Mouse (Mus musculus) G1E (cell line): ENCODE data around the gene Eif2d. TPM values are rescaled to one million over a fixed set of nuclear protein-coding genes. Genes with fewer than 3 reads are reported as not detected.

ENCODE experiments used
- ATAC-seq: 2 replicates; pipeline ENCODE4 v1.8.0; 2016; ENCODE audit warnings: mild to moderate bottlenecking; ENCODE audit not compliant: insufficient number of reproducible peaks, poor library complexity, low FRiP score, severe bottlenecking; ENCODE audit errors: extremely low read depth
- DNase-seq: peaks from one replicate; pipeline ENCODE4 v3.0.0; 2012; ENCODE audit warnings: low spot score
- H3K27me3 ChIP-seq: 2 replicates; pipeline ENCODE4 v1.6.1; 2012; ENCODE audit warnings: mild to moderate bottlenecking, low read length, inconsistent platforms; ENCODE audit not compliant: insufficient read depth
- H3K36me3 ChIP-seq: replicated peaks from 2 replicates; pipeline ENCODE3; 2012; ENCODE audit warnings: mild to moderate bottlenecking, inconsistent platforms
- H3K4me1 ChIP-seq: 2 replicates; pipeline ENCODE4 v1.6.1; 2012; ENCODE audit warnings: low read depth, low read length, inconsistent platforms, mixed read lengths; ENCODE audit not compliant: insufficient read depth
- H3K4me3 ChIP-seq: 2 replicates; pipeline ENCODE4 v1.5.1; 2012; ENCODE audit warnings: low read depth, mild to moderate bottlenecking, inconsistent platforms, low read length, moderate library complexity, mixed read lengths
- H3K9me3 ChIP-seq: replicated peaks from 2 replicates; pipeline ENCODE4 v1.6.1; 2012; ENCODE audit warnings: inconsistent platforms
- CTCF ChIP-seq: IDR thresholded peaks from 2 replicates; pipeline ENCODE4 v1.5.1; 2012; ENCODE audit warnings: low read depth, low read length, inconsistent platforms, mixed read lengths
- GATA1 ChIP-seq: IDR thresholded peaks from 2 replicates; pipeline ENCODE4 v1.6.1; 2012; ENCODE audit warnings: borderline replicate concordance, low read length, inconsistent platforms, mixed read lengths
- GATA2 ChIP-seq: IDR thresholded peaks from 2 replicates; pipeline ENCODE4 v1.6.1; 2012; ENCODE audit warnings: low read depth, low read length, inconsistent platforms, borderline replicate concordance
- POLR2AphosphoS5 ChIP-seq: IDR thresholded peaks from 2 replicates; pipeline ENCODE4 v1.6.1; 2012; ENCODE audit warnings: low read depth, low read length, inconsistent platforms; ENCODE audit not compliant: insufficient replicate concordance
- TAL1 ChIP-seq: conservative IDR thresholded peaks from 2 replicates; pipeline ENCODE4 v1.6.1; 2012; ENCODE audit warnings: low read depth, low read length, inconsistent platforms, mixed read lengths
- polyA plus RNA-seq: library from polyadenylated mRNA; stranded (reverse); fragments of >175 nt; gene quantifications from 2 replicates; pipeline ENCODE4 v1.2.3, GENCODE M21; 2012
- total RNA-seq, 2 experiments: library from RNA; stranded (forward) in 1 of 2; stranded (reverse) in 1 of 2; fragments of 200-1000 nt in 1 of 2; fragments of >200 nt in 1 of 2; fragmentation: Nextera tagmentation in 1 of 2; gene quantifications; 2 replicates each; pipeline ENCODE4 v1.2.3; 2014 to 2017

The Eif2d gene
- total and polyA plus RNA-seq, 3 experiments, result 70.5 to 347 (median 79.5) TPM

GRCm38 (mm10) chr1:131181642-131182527 is 28.9 kb downstream of the Eif2d start:
- no peak overlapping the region for H3K4me3 ChIP-seq
- H3K36me3 ChIP-seq, result peaks cover 40% of the 10 kb centered on the region
- TF ChIP-seq POLR2AphosphoS5 (no peak), CTCF (peak; percentile 93)
- DNase-seq (peak; percentile 68), ATAC-seq (peak; percentile 31; the same call in 1 of the 2 replicates)
- H3K9me3 ChIP-seq, result no peaks in the 10 kb centered on the region
- H3K27me3 ChIP-seq, result peaks cover 35% of the 10 kb centered on the region
- peaks cover 13% of the 10 kb centered on the region for H3K4me1 ChIP-seq

- no peak for ATAC-seq
- TF ChIP-seq CTCF, result no peak
- TF ChIP-seq POLR2AphosphoS5, result no peak
- no peak for TF ChIP-seq TAL1
- no peak for TF ChIP-seq GATA2
- TF ChIP-seq GATA1, result no peak
- Histone ChIP-seq H3K27me3 (peaks cover 48% of the 10 kb centered on the region), H3K4me3 (no peak overlapping the region), H3K36me3 (peaks cover 27% of the 10 kb centered on the region), H3K9me3 (no peaks in the 10 kb centered on the region), H3K4me1 (peaks cover 13% of the 10 kb centered on the region)
- DNase-seq, result no peak
Observed at GRCm38 (mm10) chr1:131183201-131183600, 30.2 kb downstream of the Eif2d start.

- peaks cover 60% of the 10 kb centered on the region for H3K27me3 ChIP-seq
- peaks cover 17% of the 10 kb centered on the region for H3K4me1 ChIP-seq
- ATAC-seq, result no peak
- no peaks in the 10 kb centered on the region for H3K9me3 ChIP-seq
- TF ChIP-seq TAL1 (no peak), POLR2AphosphoS5 (no peak), CTCF (no peak), GATA2 (no peak), GATA1 (no peak)
- no peak overlapping the region for H3K4me3 ChIP-seq
- no peak for DNase-seq
- peaks cover 19% of the 10 kb centered on the region for H3K36me3 ChIP-seq
Observed at GRCm38 (mm10) chr1:131184253-131184955, 31.4 kb downstream of the Eif2d start.

- DNase-seq, result no peak
- H3K4me1 ChIP-seq, result peaks cover 17% of the 10 kb centered on the region
- no peak overlapping the region for H3K4me3 ChIP-seq
- H3K27me3 ChIP-seq, result peaks cover 65% of the 10 kb centered on the region
- no peaks in the 10 kb centered on the region for H3K9me3 ChIP-seq
- H3K36me3 ChIP-seq, result peaks cover 12% of the 10 kb centered on the region
- ATAC-seq, result no peak
- TF ChIP-seq GATA2 (no peak), TAL1 (no peak)
Observed at GRCm38 (mm10) chr1:131184956-131185660, 32.1 kb downstream of the Eif2d start.

GRCm38 (mm10) chr1:131185821-131186506 is 33.0 kb downstream of the Eif2d start:
- H3K36me3 ChIP-seq, result peaks cover 4% of the 10 kb centered on the region
- peaks cover 17% of the 10 kb centered on the region for H3K4me1 ChIP-seq
- no peak for TF ChIP-seq CTCF
- TF ChIP-seq GATA2, result no peak
- no peak for TF ChIP-seq GATA1
- no peak for TF ChIP-seq TAL1
- TF ChIP-seq POLR2AphosphoS5, result no peak
- no peak for ATAC-seq
- no peak overlapping the region for H3K4me3 ChIP-seq
- no peaks in the 10 kb centered on the region for H3K9me3 ChIP-seq
- no peak for DNase-seq
- peaks cover 65% of the 10 kb centered on the region for H3K27me3 ChIP-seq

- DNase-seq (no peak), ATAC-seq (no peak)
- H3K36me3 ChIP-seq, result no peaks in the 10 kb centered on the region
- H3K9me3 ChIP-seq, result no peaks in the 10 kb centered on the region
- H3K27me3 ChIP-seq, result peaks cover 69% of the 10 kb centered on the region
- TF ChIP-seq POLR2AphosphoS5 (no peak), TAL1 (no peak), GATA2 (no peak), CTCF (no peak)
- H3K4me1 ChIP-seq, result peaks cover 12% of the 10 kb centered on the region
- H3K4me3 ChIP-seq, result no peak overlapping the region
Observed at GRCm38 (mm10) chr1:131186995-131187394, 34.0 kb downstream of the Eif2d start.
